Mouse (Mus musculus) adrenal gland, adult 8-10 months (tissue): ENCODE measurements at regions not wholly inside any gene's neighbourhood (a gene's known extent, or its start where the extent isn't known, plus 50 kb on each side); places are given as distances from the start of the nearest gene placed in this dataset.

Experiments used
- DNase-seq: peaks from one replicate; pipeline ENCODE4 v3.0.0; 2022

DNA sequence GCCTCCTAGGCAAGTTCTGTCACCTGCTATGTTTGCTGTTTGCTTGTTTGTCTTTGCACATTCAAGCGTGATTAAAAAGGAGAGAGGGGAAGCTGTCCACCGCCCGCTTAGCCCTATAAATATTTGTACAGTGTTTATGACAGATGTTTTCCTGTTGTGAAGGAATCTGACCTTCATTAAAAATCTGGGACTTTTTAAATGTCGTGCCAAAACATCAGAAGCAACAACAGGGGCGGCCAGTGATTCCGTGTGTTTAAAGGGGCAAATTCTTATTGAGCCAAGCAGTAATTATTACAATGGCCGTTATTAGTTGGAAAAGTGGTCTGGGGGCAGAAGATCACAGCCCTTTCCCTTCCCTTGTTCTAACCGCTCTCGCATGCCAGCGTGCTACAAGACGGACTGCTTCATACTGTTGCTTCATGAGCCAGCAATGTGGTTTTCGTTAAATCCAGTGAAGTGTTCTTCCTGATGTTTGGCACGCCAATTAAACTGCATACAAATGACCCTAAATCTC lies 119.3 kb downstream of the Gas1 start:
- no peak for DNase-seq

DNA sequence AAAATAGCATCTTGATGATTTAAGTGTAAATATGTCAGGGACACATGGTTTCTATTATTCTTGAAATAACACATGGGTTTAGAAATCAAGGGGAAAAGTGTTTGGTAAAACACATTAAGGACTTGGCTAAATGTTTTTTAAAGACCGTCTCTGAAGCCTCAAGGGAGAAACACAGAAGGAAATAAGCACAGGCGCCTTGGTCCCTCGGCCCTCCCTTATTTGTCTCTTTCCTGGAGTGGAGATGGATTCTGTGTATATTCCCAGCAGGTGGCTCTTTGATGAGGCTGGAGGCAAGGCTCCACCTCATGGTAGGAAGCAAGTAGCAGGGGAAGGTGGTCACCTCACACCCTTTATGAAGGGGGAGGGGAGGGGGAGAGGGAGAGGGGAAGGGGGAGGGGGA lies 122.6 kb downstream of the Gas1 start:
- no peak for DNase-seq

GRCm38 (mm10) chr13:60054081-60054480 lies 123.1 kb downstream of the Gas1 start:
- DNase-seq, result no peak

DNA sequence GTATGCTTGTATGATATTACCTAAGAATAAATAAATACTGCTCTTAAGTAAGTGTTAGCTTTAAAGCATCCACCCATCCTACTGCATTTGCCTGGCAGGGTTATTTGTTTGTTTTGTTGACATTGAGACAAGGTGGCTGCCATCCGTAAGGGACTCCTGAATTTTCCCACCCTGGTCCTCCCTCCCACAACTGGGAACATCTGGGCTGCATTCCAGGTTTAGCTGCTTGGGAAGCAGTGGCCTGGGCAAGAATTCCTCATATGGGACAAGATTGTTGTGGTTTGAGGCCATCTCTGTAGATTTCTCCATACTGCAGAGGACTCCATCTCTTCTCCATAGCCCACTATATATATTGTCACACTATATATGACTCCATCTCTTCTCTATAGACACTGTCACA lies 125.3 kb downstream of the Gas1 start:
- no peak for DNase-seq

GRCm38 (mm10) chr13:60050799-60051580 lies 126.2 kb downstream of the Gas1 start:
- DNase-seq, result no peak

DNA sequence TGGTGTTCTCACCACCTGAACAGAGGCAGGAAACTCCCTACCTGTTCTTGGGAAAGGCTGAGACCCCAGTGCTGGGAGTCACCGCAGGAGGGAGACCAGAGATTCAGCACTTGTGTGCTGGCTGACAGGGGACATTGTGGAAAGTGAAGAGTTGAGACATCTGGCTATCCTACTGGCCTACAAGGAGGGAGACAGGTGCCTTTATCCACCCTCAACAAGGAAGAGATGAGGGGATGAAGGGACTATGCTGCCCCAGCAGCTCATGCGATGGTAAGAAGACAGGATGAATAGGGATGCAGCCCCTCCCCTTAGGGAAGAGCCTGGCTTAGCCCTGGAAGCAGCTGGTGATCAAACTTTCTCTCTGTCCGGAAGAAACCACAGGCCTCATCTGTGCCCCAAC lies 127.5 kb downstream of the Gas1 start:
- DNase-seq, result no peak

- no peak for DNase-seq
These were observed 129.1 kb downstream of the Gas1 start for GRCm38 (mm10) chr13:60047791-60048730.

- no peak for DNase-seq
These were observed 131.4 kb downstream of the Gas1 start for GRCm38 (mm10) chr13:60045752-60046151.

- no peak for DNase-seq
These were observed 132.3 kb downstream of the Gas1 start for GRCm38 (mm10) chr13:60044876-60045275.

DNA sequence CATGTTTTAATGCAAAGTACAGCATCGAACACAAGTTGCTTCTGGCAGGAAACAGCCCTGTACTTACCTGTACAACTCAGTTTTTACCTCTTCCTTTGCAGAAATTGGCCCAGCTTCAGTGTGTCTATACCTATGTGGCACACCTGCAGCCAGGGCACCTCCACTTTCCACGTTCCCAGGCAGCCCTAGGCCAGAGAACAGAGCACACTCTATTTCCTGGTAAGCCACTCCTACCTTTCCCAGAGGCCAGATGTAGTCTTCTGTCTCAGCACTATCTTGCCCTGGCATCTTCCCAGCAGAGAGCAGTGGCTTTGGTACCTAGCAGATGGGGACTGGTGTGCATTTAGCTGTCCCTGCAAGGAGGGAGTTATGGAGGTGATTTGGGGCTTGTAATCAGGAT lies 134.7 kb downstream of the Gas1 start:
- no peak for DNase-seq

- no peak for DNase-seq
These were observed 141.5 kb downstream of the Gas1 start for GRCm38 (mm10) chr13:60035536-60036130.

- peak; percentile 37 for DNase-seq
These were observed 144.0 kb downstream of the Gas1 start for GRCm38 (mm10) chr13:60033116-60033515.

DNA sequence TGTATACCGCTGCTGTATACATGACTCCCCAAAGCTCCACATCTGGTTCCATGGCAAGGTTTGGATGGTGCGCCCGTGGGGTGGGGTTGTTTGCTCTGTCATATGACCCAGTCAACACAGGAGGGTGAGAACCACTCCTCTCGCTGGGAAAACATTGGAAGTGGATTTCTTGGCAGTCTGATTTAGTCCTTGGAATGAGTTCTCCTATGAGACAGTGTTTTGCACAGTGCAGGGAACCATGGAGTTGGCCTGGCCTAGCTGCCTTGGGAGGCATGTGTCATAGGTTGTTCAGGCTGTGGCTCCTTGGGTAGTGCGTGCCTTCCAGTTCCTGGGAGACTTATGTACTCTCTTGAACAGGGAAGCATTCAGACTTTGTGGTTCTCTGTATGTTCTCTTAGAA lies 144.6 kb downstream of the Gas1 start:
- no peak for DNase-seq

GRCm38 (mm10) chr13:60029591-60029990 lies 147.6 kb downstream of the Gas1 start:
- DNase-seq, result no peak

- DNase-seq, result no peak
These were observed 157.0 kb downstream of the Gas1 start for GRCm38 (mm10) chr13:60020175-60020487.

DNA sequence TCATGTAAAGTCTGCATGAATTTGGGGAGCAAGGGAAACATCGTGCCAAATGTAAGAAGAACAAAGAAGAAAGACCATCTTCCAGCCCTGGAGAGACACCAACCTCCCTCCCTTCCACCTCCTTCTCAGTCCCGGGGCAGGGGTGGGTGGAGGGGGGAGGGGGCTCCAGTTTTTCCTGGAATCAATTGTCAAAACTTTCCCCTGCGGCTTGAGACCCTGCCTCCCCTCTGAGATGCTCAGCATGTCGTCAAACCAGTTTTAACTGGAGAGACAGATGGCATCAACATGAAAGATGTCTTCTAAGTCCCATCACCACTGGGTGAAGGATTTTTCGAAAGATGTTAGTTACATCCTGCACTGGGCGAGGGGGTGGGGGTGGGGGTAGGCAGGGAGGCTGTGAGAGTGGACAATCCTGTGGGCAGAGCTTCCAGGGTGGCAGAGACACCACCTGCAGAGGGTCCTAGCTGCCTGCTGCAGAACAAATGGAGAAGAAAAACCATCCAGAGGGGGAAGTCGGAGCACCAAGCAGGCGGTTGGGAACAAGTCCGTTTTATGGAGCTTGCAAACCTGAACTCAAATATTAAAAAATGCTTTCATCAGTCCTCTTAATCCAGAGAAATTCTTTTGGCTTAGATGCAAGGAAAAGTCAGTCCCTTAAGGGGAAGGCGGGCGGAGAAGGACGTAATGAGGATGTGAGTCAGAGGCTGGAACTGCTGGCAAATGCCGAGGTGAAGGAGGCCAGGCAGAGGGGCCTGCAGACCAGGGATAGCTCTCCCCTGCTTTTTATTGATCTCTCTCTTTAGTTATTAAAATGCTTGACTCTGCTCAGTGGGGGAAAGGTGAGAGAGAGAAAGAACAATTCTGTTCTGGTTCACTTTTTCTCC lies 157.6 kb downstream of the Gas1 start:
- DNase-seq, result peak; percentile 53

DNA sequence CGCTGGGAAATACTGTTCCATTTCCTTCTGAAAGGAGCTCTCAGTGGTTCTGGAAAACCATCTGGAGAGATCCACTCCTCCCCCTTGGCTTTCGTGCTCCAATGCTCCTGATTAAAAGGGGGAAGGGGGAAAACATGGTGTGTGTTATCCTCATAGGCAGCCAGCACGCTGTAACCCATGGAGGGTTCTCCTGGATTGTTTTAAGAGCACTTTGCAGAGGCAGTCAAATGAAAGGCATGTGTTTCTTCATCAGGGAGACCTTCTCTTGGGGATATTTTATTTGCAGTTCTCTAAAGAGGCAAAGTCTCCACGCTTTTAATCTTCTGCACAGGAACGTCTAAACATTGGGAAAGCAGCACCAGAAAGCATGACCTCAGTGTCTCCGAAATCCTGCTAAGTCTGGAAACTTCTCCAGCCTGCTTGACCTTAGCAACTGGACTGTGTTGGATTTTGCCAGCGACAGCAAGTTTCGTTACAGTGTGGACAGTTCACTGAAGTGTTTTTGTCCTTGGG lies 161.3 kb downstream of the Gas1 start:
- DNase-seq, result peak; percentile 34

GRCm38 (mm10) chr13:60012046-60012813 lies 164.9 kb downstream of the Gas1 start:
- no peak for DNase-seq

GRCm38 (mm10) chr13:60011092-60011491 lies 166.1 kb downstream of the Gas1 start:
- DNase-seq, result no peak

- no peak for DNase-seq
These were observed 169.6 kb downstream of the Gas1 start for GRCm38 (mm10) chr13:60007593-60007992.

- peak; percentile 18 for DNase-seq
These were observed 170.1 kb downstream of the Gas1 start for GRCm38 (mm10) chr13:60007031-60007430.
